Mouse (Mus musculus) ES-E14 (cell line): ENCODE measurements around the gene Abl1.

Experiments used
- HCFC1 ChIP-seq: IDR thresholded peaks from 2 replicates; pipeline ENCODE4 v1.6.1; 2012; ENCODE audit warnings: low read length, inconsistent platforms, borderline replicate concordance; ENCODE audit not compliant: insufficient read depth
- ZNF384 ChIP-seq: IDR thresholded peaks from 2 replicates; pipeline ENCODE4 v1.6.1; 2012; ENCODE audit warnings: low read depth, low read length, inconsistent platforms

GRCm38 (mm10) chr2:31698209-31698608, 10.0 kb downstream of the Abl1 start:
- no peak for TF ChIP-seq HCFC1
- TF ChIP-seq ZNF384 = no peak
